Mouse (Mus musculus) liver, postnatal 0 days (tissue): Measurements from ENCODE around the gene Sstr5. TPM values are rescaled to one million over a fixed set of nuclear protein-coding genes. Genes with fewer than 3 reads are reported as not detected.

Experiments used
- ATAC-seq: fragments of 200-750 bp; cut with Nextera tagmentation; 2 replicates; pipeline ENCODE4 v1.8.0; 2017; ENCODE audit warnings: mild to moderate bottlenecking, moderate library complexity
- DNase-seq: peaks from one replicate; pipeline ENCODE4 v3.0.0-alpha.2; 2016
- H3K27ac ChIP-seq: fragments of 300-500 bp; sonication (generic); 2 replicates; pipeline ENCODE4 v1.5.1; 2014; ENCODE audit warnings: antibody characterized with exemption, moderate library complexity, mild to moderate bottlenecking, low read depth
- H3K27me3 ChIP-seq: fragments of 300-500 bp; sonication (generic); 2 replicates; pipeline ENCODE4 v1.6.1; 2014; ENCODE audit warnings: low read length, control low read depth, mixed read lengths; ENCODE audit not compliant: insufficient read depth
- H3K36me3 ChIP-seq: fragments of 300-500 bp; sonication (generic); replicated peaks from 2 replicates; pipeline ENCODE4 v1.6.1; 2014; ENCODE audit warnings: mild to moderate bottlenecking, control low read depth, low read length, moderate library complexity, mixed read lengths; ENCODE audit not compliant: insufficient read depth
- H3K4me1 ChIP-seq: fragments of 300-500 bp; sonication (generic); 2 replicates; pipeline ENCODE4 v1.6.1; 2014; ENCODE audit warnings: antibody characterized with exemption, mild to moderate bottlenecking, control low read depth; ENCODE audit not compliant: insufficient read depth
- H3K4me2 ChIP-seq: fragments of 300-500 bp; sonication (generic); 2 replicates; pipeline ENCODE4 v1.6.1; 2014; ENCODE audit warnings: low read depth, mild to moderate bottlenecking, low read length, moderate library complexity, mixed read lengths
- H3K4me3 ChIP-seq: fragments of 300-500 bp; sonication (generic); 2 replicates; pipeline ENCODE4 v1.5.1; 2014; ENCODE audit warnings: low read depth, low read length
- H3K9ac ChIP-seq: fragments of 300-500 bp; sonication (generic); replicated peaks from 2 replicates; pipeline ENCODE4 v1.6.1; 2014; ENCODE audit warnings: mild to moderate bottlenecking, moderate library complexity
- H3K9me3 ChIP-seq: fragments of 300-500 bp; sonication (generic); 2 replicates; pipeline ENCODE4 v1.6.1; 2016; ENCODE audit warnings: mild to moderate bottlenecking, control low read depth, low read length, mixed read lengths
- CTCF ChIP-seq: sonication (generic); IDR thresholded peaks from 2 replicates; pipeline ENCODE4 v1.5.1; 2016; ENCODE audit warnings: antibody characterized with exemption, low read depth
- EP300 ChIP-seq: IDR thresholded peaks from 2 replicates; pipeline ENCODE4 v1.6.1; 2016; ENCODE audit warnings: antibody characterized with exemption, low read depth, mild to moderate bottlenecking
- WGBS: fragments of 180-500 bp; shearing (Covaris S2); extraction: QIAGEN DNeasy Blood & Tissue Kit; methylation state at CpG from one replicate; pipeline ENCODE4 v1.1.7; 2014; ENCODE audit not compliant: insufficient replicate concordance; 5-methylcytosine and 5-hydroxymethylcytosine counted together
- polyA plus RNA-seq: library from polyadenylated mRNA; unstranded; fragments of >200 nt; fragmentation: Nextera tagmentation; extraction: Ambion mirVana; gene quantifications from 2 replicates; pipeline ENCODE4 v1.2.1, GENCODE M21; 2015

Sstr5 gene
- polyA plus RNA-seq, 1 experiment from 2014 or later = not detected

DNA sequence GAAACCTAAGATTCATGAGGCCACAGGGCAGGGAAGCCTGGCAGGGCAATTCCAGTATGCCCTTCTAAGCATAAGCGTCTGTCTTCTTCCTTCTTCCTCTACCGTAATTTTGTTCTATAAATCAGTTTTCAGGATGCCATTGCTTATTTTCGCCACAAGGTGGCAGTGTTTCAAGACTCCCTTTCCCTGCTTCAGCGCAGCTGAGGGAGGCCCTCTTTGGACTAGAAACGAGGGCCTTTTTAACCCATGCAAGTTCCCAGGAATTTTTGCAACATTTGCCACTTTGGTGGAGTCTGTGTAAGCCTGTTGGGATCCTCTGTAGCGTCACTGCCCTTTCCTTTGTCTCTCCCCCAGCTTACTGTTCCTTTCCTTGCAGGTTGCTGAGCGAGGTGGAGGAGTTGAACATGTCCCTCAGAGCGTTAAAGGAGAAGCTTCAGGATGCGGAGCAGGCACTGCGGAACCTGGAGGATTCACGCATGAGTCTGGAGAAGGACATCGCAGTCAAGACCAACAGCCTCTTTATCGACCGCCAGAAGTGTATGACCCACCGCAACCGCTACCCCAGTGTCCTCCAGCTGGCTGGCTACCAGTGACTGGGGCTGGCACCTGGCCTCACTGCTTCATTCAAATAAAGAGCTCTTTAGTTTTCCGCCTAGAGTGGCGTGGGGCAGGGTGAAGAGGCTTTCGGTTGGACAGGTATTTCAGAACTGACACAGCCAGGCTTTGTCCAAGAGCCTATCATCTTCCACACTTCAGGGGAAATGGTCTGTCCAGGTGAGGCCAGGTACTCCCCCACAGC lies 20.9 kb downstream of the Sstr5 start:
- H3K9ac ChIP-seq = no peak overlapping the region
- peak; percentile 48 for DNase-seq
- H3K36me3 ChIP-seq = no peaks in the 10 kb centered on the region
- WGBS = 39% methylated on average over 19 of the region's 19 CpGs
- H3K27me3 ChIP-seq = no peaks in the 10 kb centered on the region
- no peak overlapping the region for H3K4me3 ChIP-seq
- H3K9me3 ChIP-seq = no peaks in the 10 kb centered on the region
- no peak for ATAC-seq
- TF ChIP-seq EP300 (no peak), CTCF (peak; percentile 89)
- H3K4me1 ChIP-seq = peaks cover 3% of the 10 kb centered on the region; the same call in 1 of the 2 replicates
- H3K4me2 ChIP-seq = no peak overlapping the region
- H3K27ac ChIP-seq = no peak overlapping the region

DNA sequence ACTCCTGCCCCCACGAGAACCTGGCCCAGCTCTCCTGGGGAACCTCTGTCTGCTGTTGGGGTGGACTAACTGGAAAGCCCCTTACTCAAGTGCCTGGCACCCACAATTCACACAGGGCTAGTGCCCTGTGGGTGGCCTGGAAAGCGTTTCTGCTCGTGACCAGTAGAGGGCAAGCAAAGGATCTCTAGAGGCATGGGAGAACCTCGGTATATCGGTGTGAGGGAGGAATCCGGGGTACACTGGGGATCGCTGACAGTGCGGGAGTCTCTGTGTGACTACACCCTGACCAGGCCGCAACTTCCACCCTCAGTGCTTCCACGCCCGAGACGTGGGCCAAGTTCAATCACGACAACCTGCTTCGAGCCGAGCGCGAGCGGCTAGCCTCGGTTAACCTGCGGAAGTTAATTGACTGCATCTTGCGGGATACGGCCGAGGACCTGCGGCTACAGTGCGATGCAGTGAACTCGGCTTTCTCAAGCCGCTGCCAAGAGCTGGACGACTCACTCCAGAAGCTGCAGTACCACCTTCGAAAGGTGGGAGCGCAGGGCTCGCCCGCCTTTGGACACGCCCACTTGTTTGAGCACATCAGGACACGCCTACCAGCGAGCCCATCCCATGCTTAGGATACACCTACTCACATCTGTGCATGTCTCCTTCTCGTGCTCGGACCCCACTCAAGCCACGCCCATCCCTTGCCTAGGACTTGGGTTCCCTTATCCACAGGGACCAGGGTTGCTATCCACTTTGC lies 22.6 kb downstream of the Sstr5 start:
- no peak overlapping the region for H3K27ac ChIP-seq
- TF ChIP-seq CTCF = peak; percentile 61
- TF ChIP-seq EP300 = no peak
- H3K9me3 ChIP-seq = no peaks in the 10 kb centered on the region
- H3K36me3 ChIP-seq = no peaks in the 10 kb centered on the region
- peaks cover 3% of the 10 kb centered on the region; the same call in 1 of the 2 replicates for H3K4me1 ChIP-seq
- H3K4me3 ChIP-seq = peak overlapping the region; percentile 29
- 0 out of 2 replicates have a peak overlapping the region, but pooled peaks have one; percentile 3 for H3K9ac ChIP-seq
- peak; percentile 67 for ATAC-seq
- 2% methylated on average over 38 of the region's 38 CpGs for WGBS
- no peaks in the 10 kb centered on the region for H3K27me3 ChIP-seq
- peak; percentile 80 for DNase-seq
- peak overlapping the region; percentile 73 for H3K4me2 ChIP-seq

DNA sequence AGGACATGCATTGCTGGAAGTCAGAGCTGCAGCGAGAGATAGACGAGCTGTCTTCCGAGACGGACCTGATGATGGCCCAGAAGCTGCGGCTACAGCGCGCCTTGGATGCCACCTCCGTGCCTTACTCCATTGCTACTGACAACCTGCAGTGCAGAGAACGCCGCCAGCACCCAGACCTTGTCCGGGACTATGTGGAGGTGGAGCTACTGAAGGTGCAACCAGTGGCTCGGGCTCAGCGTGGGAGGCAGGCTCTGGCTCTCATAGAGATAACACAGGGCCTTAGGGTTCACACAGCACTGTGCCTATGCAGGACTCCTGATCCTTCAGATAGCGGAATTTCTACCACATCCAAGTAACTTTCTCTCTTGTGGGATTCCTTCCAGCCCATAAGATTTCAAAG lies 25.0 kb downstream of the Sstr5 start:
- peak; percentile 63 for ATAC-seq
- DNase-seq = peak; percentile 59
- Histone ChIP-seq H3K27me3 (no peaks in the 10 kb centered on the region), H3K36me3 (no peaks in the 10 kb centered on the region), H3K4me3 (0 out of 2 replicates have a peak overlapping the region, but pooled peaks have one; percentile 19), H3K9me3 (no peaks in the 10 kb centered on the region), H3K9ac (no peak overlapping the region), H3K4me2 (peak overlapping the region; percentile 57), H3K27ac (peak overlapping the region; percentile 50), H3K4me1 (peaks cover 3% of the 10 kb centered on the region; the same call in 1 of the 2 replicates)
- no peak for TF ChIP-seq CTCF
- no peak for TF ChIP-seq EP300
- WGBS = 32% methylated on average over 14 of the region's 14 CpGs

DNA sequence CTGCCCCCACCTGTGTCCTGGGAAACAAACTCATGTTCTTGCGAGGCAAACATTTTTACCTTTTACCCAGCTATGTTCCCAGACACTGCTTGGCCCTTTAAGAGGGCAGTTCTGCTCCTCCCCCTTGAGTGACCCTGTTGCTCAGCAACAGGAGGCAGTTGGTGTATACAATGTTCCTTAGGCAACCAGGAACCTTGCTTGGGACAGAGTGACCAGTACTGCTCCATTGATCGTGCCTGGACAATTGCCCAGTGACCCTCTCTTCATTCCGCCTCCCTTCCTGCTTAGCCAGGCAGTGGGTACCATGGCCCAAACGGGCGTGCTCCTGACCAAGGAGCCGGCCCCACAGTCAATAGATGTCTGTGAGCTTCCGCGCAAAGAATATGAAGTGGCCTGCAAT lies 25.7 kb downstream of the Sstr5 start:
- Histone ChIP-seq H3K4me3 (0 out of 2 replicates have a peak overlapping the region, but pooled peaks have one; percentile 19), H3K36me3 (no peaks in the 10 kb centered on the region), H3K9me3 (no peaks in the 10 kb centered on the region), H3K4me1 (peaks cover 3% of the 10 kb centered on the region; the same call in 1 of the 2 replicates), H3K27ac (peak overlapping the region; percentile 50), H3K27me3 (no peaks in the 10 kb centered on the region), H3K4me2 (peak overlapping the region; percentile 57), H3K9ac (no peak overlapping the region)
- WGBS = 36% methylated on average over 8 of the region's 8 CpGs
- DNase-seq (peak; percentile 81), ATAC-seq (peak; percentile 87)
- TF ChIP-seq EP300 (peak; percentile 60; the same call in 1 of the 2 replicates), CTCF (no peak)

DNA sequence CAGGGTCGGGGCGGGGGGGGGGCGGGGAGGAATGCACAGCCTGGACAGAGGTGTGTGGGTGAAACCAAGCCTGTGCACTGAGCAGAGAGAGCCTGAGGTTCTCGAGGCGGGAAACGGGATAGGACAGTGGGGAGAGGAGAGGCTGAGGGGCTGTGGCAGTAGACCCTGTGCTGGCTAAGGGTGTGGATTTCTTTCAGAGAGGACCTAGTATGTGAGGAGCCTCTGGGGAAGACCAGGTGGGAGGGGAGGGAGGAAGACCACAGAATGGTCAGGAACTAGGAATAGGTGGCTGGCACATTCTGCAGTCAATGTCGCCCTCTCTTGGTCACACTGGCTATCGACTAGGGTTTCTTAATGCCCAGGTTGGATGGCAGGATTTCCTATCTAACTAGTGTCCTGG lies 27.3 kb downstream of the Sstr5 start:
- H3K4me3 ChIP-seq = no peak overlapping the region
- DNase-seq = peak; percentile 73
- H3K9ac ChIP-seq = no peak overlapping the region
- no peaks in the 10 kb centered on the region for H3K36me3 ChIP-seq
- no peak for TF ChIP-seq EP300
- TF ChIP-seq CTCF = peak; percentile 81
- no peaks in the 10 kb centered on the region for H3K27me3 ChIP-seq
- no peak for ATAC-seq
- H3K27ac ChIP-seq = no peak overlapping the region
- peaks cover 3% of the 10 kb centered on the region; the same call in 1 of the 2 replicates for H3K4me1 ChIP-seq
- no peaks in the 10 kb centered on the region for H3K9me3 ChIP-seq
- no peak overlapping the region for H3K4me2 ChIP-seq
- 31% methylated on average over 8 of the region's 8 CpGs for WGBS

DNA sequence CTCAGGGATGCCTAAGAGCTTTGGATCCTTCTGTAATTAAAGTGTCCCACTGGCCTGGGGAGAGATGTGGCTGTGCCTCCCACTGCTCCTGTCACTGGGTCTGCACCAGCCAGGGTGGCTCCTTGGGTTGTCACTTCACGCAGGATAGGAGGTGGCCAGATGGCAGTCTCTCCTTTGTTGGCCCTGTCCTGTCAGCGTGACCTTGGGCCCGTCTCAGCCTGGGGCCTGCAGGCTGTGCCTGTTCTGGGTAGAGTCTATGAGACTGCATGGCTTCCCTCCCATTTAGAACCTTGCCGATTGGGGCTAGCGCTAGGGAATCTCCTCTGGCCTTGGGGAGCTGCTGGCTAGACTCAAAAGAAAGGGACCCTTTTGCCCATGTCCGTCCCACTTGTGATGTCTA lies 28.8 kb downstream of the Sstr5 start:
- H3K9me3 ChIP-seq = no peaks in the 10 kb centered on the region
- H3K27me3 ChIP-seq = no peaks in the 10 kb centered on the region
- no peak for TF ChIP-seq EP300
- TF ChIP-seq CTCF = no peak
- H3K9ac ChIP-seq = no peak overlapping the region
- DNase-seq (no peak), ATAC-seq (no peak)
- no peaks in the 10 kb centered on the region for H3K4me1 ChIP-seq
- no peak overlapping the region for H3K27ac ChIP-seq
- H3K4me3 ChIP-seq = no peak overlapping the region
- H3K36me3 ChIP-seq = no peaks in the 10 kb centered on the region
- 57% methylated on average over 6 of the region's 6 CpGs for WGBS
- no peak overlapping the region for H3K4me2 ChIP-seq
